In the genomic region with DNA sequence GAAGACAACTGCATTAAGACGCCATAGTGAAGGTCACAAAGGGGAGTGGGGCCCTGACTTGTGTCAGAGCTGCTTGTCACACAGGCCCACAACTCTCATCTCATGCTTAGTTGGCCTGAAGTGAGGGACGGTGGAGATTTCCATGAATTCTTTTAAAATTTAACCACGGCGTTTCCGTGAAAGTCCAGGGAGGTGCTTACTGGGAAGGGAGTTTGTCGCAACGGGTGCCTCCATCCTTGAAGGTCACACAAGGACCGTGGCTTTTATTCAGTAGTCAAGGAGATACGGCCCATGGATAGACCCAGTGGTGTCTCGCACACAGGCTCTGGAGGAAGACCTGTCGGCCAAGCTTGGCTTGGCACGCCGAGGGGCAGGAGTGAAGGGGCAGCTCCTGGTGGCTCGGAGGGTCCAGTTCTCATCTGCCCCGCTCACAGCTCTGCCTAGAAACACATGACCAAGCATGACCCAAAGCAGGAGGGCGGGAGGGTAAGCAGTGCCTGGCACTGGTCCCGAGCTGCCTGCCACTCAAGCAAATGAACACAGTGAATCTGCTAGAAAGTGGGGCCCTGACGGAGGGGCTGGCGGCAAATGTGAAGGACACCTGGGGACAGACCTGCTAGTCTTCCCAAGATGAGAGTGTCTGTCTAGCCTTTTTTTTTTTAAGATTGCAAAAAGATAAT, we compare ENCODE assay signal across 8 mouse cellular contexts.
DNase-seq lines count a peak whose midpoint lies in the region; ATAC-seq and TF ChIP-seq lines count a peak whose summit lies in the region.

No protein-coding gene starts in this region.

- 86% methylated on average over 19 of the region's 19 CpGs for WGBS in midbrain, embryonic 12.5 days
- 70% methylated on average over 19 of the region's 19 CpGs for WGBS in midbrain, embryonic 15.5 days
- 27% methylated on average over 19 of the region's 19 CpGs for WGBS in kidney, adult 2 months
- 70% methylated on average over 19 of the region's 19 CpGs for WGBS in stomach, embryonic 15.5 days

- intact Hi-C loops in gastrocnemius, adult 2 months (cut with DNase I): no loop called here
- intact Hi-C loops in gastrocnemius, postnatal 14 days (cut with DNase I; ENCODE audit: low total_unique reads): no loop called here

- no peak for TF ChIP-seq CTCF in gastrocnemius, adult 2 months (IDR thresholded peaks at IDR 0.05)
- no peak for TF ChIP-seq CTCF in kidney, adult 2 months (conservative IDR thresholded peaks at IDR 0.05; ENCODE audit: insufficient read depth, insufficient read length, low read depth, low read length)

- peak overlapping the region; percentile 44 for H3K27ac ChIP-seq in gastrocnemius, adult 2 months
- H3K27ac ChIP-seq in midbrain, embryonic 12.5 days (replicated peaks): 0 out of 2 replicates have a peak overlapping the region, but pooled peaks have one; percentile 1
- no peak overlapping the region for H3K27ac ChIP-seq in midbrain, embryonic 15.5 days
- H3K27ac ChIP-seq in kidney, adult 2 months (ENCODE audit: insufficient read depth, low read depth, low read length): peak overlapping the region; percentile 99
- H3K27ac ChIP-seq in stomach, embryonic 15.5 days: 0 out of 2 replicates have a peak overlapping the region, but pooled peaks have one; percentile 5

- H3K4me2 ChIP-seq in midbrain, embryonic 12.5 days (replicated peaks): no peak overlapping the region
- no peak overlapping the region for H3K4me2 ChIP-seq in midbrain, embryonic 15.5 days
- no peak overlapping the region for H3K4me2 ChIP-seq in stomach, embryonic 15.5 days

- H3K36me3 ChIP-seq in midbrain, embryonic 12.5 days: peaks cover under 1% of the 10 kb centered on the region; the same call in 1 of the 2 replicates
- H3K36me3 ChIP-seq in midbrain, embryonic 15.5 days (replicated peaks): no peaks in the 10 kb centered on the region
- H3K36me3 ChIP-seq in kidney, adult 2 months (ENCODE audit: control insufficient read depth, insufficient read depth, low read length): no peaks in the 10 kb centered on the region
- peaks cover under 1% of the 10 kb centered on the region; the same call in 1 of the 2 replicates for H3K36me3 ChIP-seq in stomach, embryonic 15.5 days

- no peak overlapping the region for H3K4me3 ChIP-seq in gastrocnemius, adult 2 months
- no peak overlapping the region for H3K4me3 ChIP-seq in midbrain, embryonic 12.5 days
- H3K4me3 ChIP-seq in midbrain, embryonic 15.5 days: no peak overlapping the region
- H3K4me3 ChIP-seq in kidney, adult 2 months (ENCODE audit: insufficient read depth, low read depth, low read length): peak overlapping the region; percentile 21; the same call in 1 of the 2 replicates
- H3K4me3 ChIP-seq in stomach, embryonic 15.5 days (replicated peaks): no peak overlapping the region

- no peaks in the 10 kb centered on the region for H3K9me3 ChIP-seq in midbrain, embryonic 12.5 days
- H3K9me3 ChIP-seq in midbrain, embryonic 15.5 days: no peaks in the 10 kb centered on the region
- H3K9me3 ChIP-seq in stomach, embryonic 15.5 days: no peaks in the 10 kb centered on the region

- no peak for TF ChIP-seq POLR2A in kidney, adult 2 months (IDR thresholded peaks at IDR 0.05; ENCODE audit: low read depth, low read length)

- no peaks in the 10 kb centered on the region for H3K27me3 ChIP-seq in midbrain, embryonic 12.5 days
- no peaks in the 10 kb centered on the region for H3K27me3 ChIP-seq in midbrain, embryonic 15.5 days (replicated peaks)
- no peaks in the 10 kb centered on the region for H3K27me3 ChIP-seq in kidney, adult 2 months (replicated peaks; ENCODE audit: control insufficient read depth, insufficient read depth, low read length)
- no peaks in the 10 kb centered on the region for H3K27me3 ChIP-seq in stomach, embryonic 15.5 days (replicated peaks)

- no peak for ATAC-seq in midbrain, embryonic 12.5 days (ENCODE audit: low FRiP score, low read depth)
- ATAC-seq in midbrain, embryonic 15.5 days (replicated peaks): no peak
- no peak for ATAC-seq in stomach, embryonic 15.5 days (ENCODE audit: insufficient read depth, low FRiP score, low read depth)
- ATAC-seq in CD4-positive, CD25-positive, alpha-beta regulatory T cell, adult 4 months: no peak

- H3K4me1 ChIP-seq in midbrain, embryonic 12.5 days: peaks cover 98% of the 10 kb centered on the region
- peaks cover 78% of the 10 kb centered on the region for H3K4me1 ChIP-seq in midbrain, embryonic 15.5 days
- peaks cover 81% of the 10 kb centered on the region for H3K4me1 ChIP-seq in kidney, adult 2 months (ENCODE audit: control insufficient read depth, insufficient read depth, low read length)
- peaks cover 85% of the 10 kb centered on the region for H3K4me1 ChIP-seq in stomach, embryonic 15.5 days

- peak; percentile 42 for DNase-seq in gastrocnemius, adult 2 months
- no peak for DNase-seq in gastrocnemius, postnatal 10 days
- peak; percentile 95 for DNase-seq in kidney, adult 2 months
- no peak for DNase-seq in gastrocnemius, postnatal 14 days

- H3K9ac ChIP-seq in midbrain, embryonic 12.5 days (replicated peaks): 0 out of 2 replicates have a peak overlapping the region, but pooled peaks have one; percentile 2
- no peak overlapping the region for H3K9ac ChIP-seq in midbrain, embryonic 15.5 days
- no peak overlapping the region for H3K9ac ChIP-seq in stomach, embryonic 15.5 days

Comparison
In these comparisons a context has a peak if more than half of its experiments do, and no peak if none do; other contexts are left out.
1. DNase-seq: peak in gastrocnemius, adult 2 months (single experiment) and kidney, adult 2 months (single experiment); none in gastrocnemius, postnatal 10 days (single experiment) and gastrocnemius, postnatal 14 days (single experiment).